ENCODE assay signal across 13 mouse cellular contexts in genomic region chr11:70596094-70596493, GRCm38 (mm10). TPM values are rescaled to one million over a fixed set of nuclear protein-coding genes. Genes with fewer than 3 reads are reported as not detected.
DNase-seq lines count a peak whose midpoint lies in the region; ATAC-seq and TF ChIP-seq lines count a peak whose summit lies in the region.
"Had no signal": no experiment of that assay in that cellular context is flagged by ENCODE, and none has a peak within 500 bp of the region (broad histone marks: within the 10 kb centered on the region; RNA-seq: fewer than 3 reads in every experiment).

No protein-coding gene starts in this region.

- DNase-seq in frontal cortex, postnatal 25 days (ENCODE audit: low spot score in 2 of 2): no peak
- DNase-seq in liver, postnatal 0 days: no peak
- no peak for DNase-seq in liver
- no peak for DNase-seq in forebrain, postnatal 0 days
- DNase-seq in retina, embryonic 14.5 days (ENCODE audit: low spot score): no peak
- no peak for DNase-seq in adrenal gland, postnatal 4 days (ENCODE audit: low spot score in 2 of 2)
- DNase-seq: cerebellum, adult 9-10 months; thymus, postnatal 4 days had no signal

- no peak overlapping the region for H3K4me2 ChIP-seq in liver, postnatal 0 days (ENCODE audit: low read depth, low read length)
- H3K4me2 ChIP-seq in forebrain, postnatal 0 days (ENCODE audit: low read depth): no peak overlapping the region
- H3K4me2 ChIP-seq in neural tube, embryonic 15.5 days: no peak overlapping the region

- no peaks in the 10 kb centered on the region for H3K9me3 ChIP-seq in liver, postnatal 0 days (ENCODE audit: low read length)
- no peaks in the 10 kb centered on the region for H3K9me3 ChIP-seq in forebrain, postnatal 0 days (ENCODE audit: low read length)
- H3K9me3 ChIP-seq in neural tube, embryonic 15.5 days (replicated peaks): no peaks in the 10 kb centered on the region

- no peaks in the 10 kb centered on the region for H3K27me3 ChIP-seq in liver, postnatal 0 days (ENCODE audit: insufficient read depth, low read length)
- H3K27me3 ChIP-seq in forebrain, postnatal 0 days (ENCODE audit: insufficient read depth, low read length): no peaks in the 10 kb centered on the region
- H3K27me3 ChIP-seq in neural tube, embryonic 15.5 days (replicated peaks): no peaks in the 10 kb centered on the region

- no peak for TF ChIP-seq CTCF in liver, postnatal 0 days (IDR thresholded peaks at IDR 0.05; ENCODE audit: low read depth)
- no peak for TF ChIP-seq CTCF in forebrain, postnatal 0 days (IDR thresholded peaks at IDR 0.05; ENCODE audit: low read depth)

- peaks cover 24% of the 10 kb centered on the region for H3K4me1 ChIP-seq in liver, postnatal 0 days (ENCODE audit: insufficient read depth)
- H3K4me1 ChIP-seq in forebrain, postnatal 0 days (ENCODE audit: insufficient read depth): no peaks in the 10 kb centered on the region
- peaks cover 11% of the 10 kb centered on the region; the same call in 1 of the 2 replicates for H3K4me1 ChIP-seq in neural tube, embryonic 15.5 days

- H3K9ac ChIP-seq in liver, postnatal 0 days (replicated peaks): no peak overlapping the region
- no peak overlapping the region for H3K9ac ChIP-seq in forebrain, postnatal 0 days
- no peak overlapping the region for H3K9ac ChIP-seq in neural tube, embryonic 15.5 days (replicated peaks)
- H3K9ac ChIP-seq: liver, embryonic 14.5 days had no signal

- H3K36me3 ChIP-seq in liver, postnatal 0 days (replicated peaks; ENCODE audit: insufficient read depth, low read length): 0 out of 2 replicates have a peak, but pooled peaks cover 9% of the 10 kb centered on the region
- peaks cover 27% of the 10 kb centered on the region for H3K36me3 ChIP-seq in forebrain, postnatal 0 days (ENCODE audit: insufficient read depth)
- H3K36me3 ChIP-seq in neural tube, embryonic 15.5 days: peaks cover 32% of the 10 kb centered on the region

- peak overlapping the region; percentile 57 for H3K27ac ChIP-seq in liver, postnatal 0 days (ENCODE audit: low read depth)
- H3K27ac ChIP-seq in forebrain, postnatal 0 days (ENCODE audit: low read depth, low read length): no peak overlapping the region
- H3K27ac ChIP-seq in neural tube, embryonic 15.5 days (replicated peaks): peak overlapping the region; percentile 38; the same call in 1 of the 2 replicates
- H3K27ac ChIP-seq: liver, embryonic 14.5 days had no signal

- TF ChIP-seq EP300 in liver, postnatal 0 days (IDR thresholded peaks at IDR 0.05; ENCODE audit: low read depth): no peak

- WGBS in liver, postnatal 0 days (ENCODE audit: insufficient replicate concordance): 64% methylated on average over 4 of the region's 4 CpGs
- WGBS in forebrain, postnatal 0 days: 30% methylated on average over 4 of the region's 4 CpGs
- WGBS in neural tube, embryonic 15.5 days: 52% methylated on average over 4 of the region's 4 CpGs

- no peak overlapping the region for H3K4me3 ChIP-seq in liver, postnatal 0 days (ENCODE audit: low read depth, low read length)
- H3K4me3 ChIP-seq in forebrain, postnatal 0 days (ENCODE audit: low read depth, low read length): no peak overlapping the region
- H3K4me3 ChIP-seq in neural tube, embryonic 15.5 days (replicated peaks): no peak overlapping the region

- peak; percentile 62; the same call in 1 of the 2 replicates for ATAC-seq in frontal cortex, adult (ENCODE audit: low TSS enrichment)
- no peak for ATAC-seq in liver, postnatal 0 days
- peak; percentile 40 for ATAC-seq in forebrain, postnatal 0 days
- ATAC-seq in neural tube, embryonic 15.5 days (ENCODE audit: low FRiP score): no peak

RNA-seq across cellular contexts. Expression of gene 4930544D05Rik, which starts 19.6 kb away (rescaled TPM):
- polyA plus RNA-seq in liver, postnatal 0 days (2015; fragmentation: Nextera tagmentation; extraction: Ambion mirVana): not detected in 2 replicates
- total RNA-seq in forebrain, postnatal 0 days (2014; rRNA removed): 0.31 and 0.48 TPM in 2 replicates
- polyA plus RNA-seq in forebrain, postnatal 0 days (2015; fragmentation: Nextera tagmentation; extraction: Ambion mirVana): not detected in 2 replicates
- not detected in 2 replicates for polyA plus RNA-seq in neural tube, embryonic 15.5 days (2015; fragmentation: Nextera tagmentation; extraction: Ambion mirVana)
- total RNA-seq in adrenal gland, postnatal 4 days (2021): not detected
- polyA plus RNA-seq: frontal cortex, adult 2 months; kidney, embryonic 16.5 days; liver, embryonic 14.5 days had no signal

RNA-seq across cellular contexts. Expression of gene Chrne, which starts 22.9 kb away (rescaled TPM):
- 0.19 TPM in 1 of 2 replicates, not detected in the other for polyA plus RNA-seq in liver, postnatal 0 days (2015; fragmentation: Nextera tagmentation; extraction: Ambion mirVana)
- total RNA-seq in forebrain, postnatal 0 days (2014; rRNA removed): 0.92 TPM in 1 of 2 replicates, not detected in the other
- polyA plus RNA-seq in forebrain, postnatal 0 days (2015; fragmentation: Nextera tagmentation; extraction: Ambion mirVana): 0.58 and 1.0 TPM in 2 replicates
- 0.23 and 0.40 TPM in 2 replicates for polyA plus RNA-seq in neural tube, embryonic 15.5 days (2015; fragmentation: Nextera tagmentation; extraction: Ambion mirVana)
- under 1 TPM in 1 of 2 experiments, not detected in 1; 0.36 TPM for total RNA-seq in adrenal gland, postnatal 4 days (2021)
- polyA plus RNA-seq: liver, embryonic 14.5 days had no signal

RNA-seq across cellular contexts. Expression of gene Mink1, which starts 33.4 kb away (rescaled TPM):
- polyA plus RNA-seq in liver, postnatal 0 days (2015; fragmentation: Nextera tagmentation; extraction: Ambion mirVana): 3.7 and 3.9 TPM in 2 replicates
- total RNA-seq in forebrain, postnatal 0 days (2014; rRNA removed): 63.5 and 81.2 TPM in 2 replicates
- 9.5 and 15.0 TPM in 2 replicates for polyA plus RNA-seq in forebrain, postnatal 0 days (2015; fragmentation: Nextera tagmentation; extraction: Ambion mirVana)
- polyA plus RNA-seq in neural tube, embryonic 15.5 days (2015; fragmentation: Nextera tagmentation; extraction: Ambion mirVana): 15.0 and 16.6 TPM in 2 replicates
- 10 to 100 TPM; 67.7 to 67.8 TPM for total RNA-seq in adrenal gland, postnatal 4 days (2021)

RNA-seq across cellular contexts. Expression of gene Gp1ba, which starts 42.8 kb away (rescaled TPM):
- 3.5 and 4.1 TPM in 2 replicates for polyA plus RNA-seq in liver, postnatal 0 days (2015; fragmentation: Nextera tagmentation; extraction: Ambion mirVana)
- total RNA-seq in forebrain, postnatal 0 days (2014; rRNA removed): 0.10 TPM in 1 of 2 replicates, not detected in the other
- 0.08 and 0.18 TPM in 2 replicates for polyA plus RNA-seq in forebrain, postnatal 0 days (2015; fragmentation: Nextera tagmentation; extraction: Ambion mirVana)
- 0.15 TPM in 2 replicates for polyA plus RNA-seq in neural tube, embryonic 15.5 days (2015; fragmentation: Nextera tagmentation; extraction: Ambion mirVana)
- 1 to 10 TPM in 1 of 2 experiments, under 1 TPM in 1; 0.28 to 1.2 TPM for total RNA-seq in adrenal gland, postnatal 4 days (2021)
- polyA plus RNA-seq: frontal cortex, adult 2 months had no signal

RNA-seq across cellular contexts. Expression of gene Rnf167, which starts 50.9 kb away (rescaled TPM):
- 54.8 and 55.3 TPM in 2 replicates for polyA plus RNA-seq in liver, postnatal 0 days (2015; fragmentation: Nextera tagmentation; extraction: Ambion mirVana)
- 63.2 and 76.4 TPM in 2 replicates for total RNA-seq in forebrain, postnatal 0 days (2014; rRNA removed)
- polyA plus RNA-seq in forebrain, postnatal 0 days (2015; fragmentation: Nextera tagmentation; extraction: Ambion mirVana): 102 and 109 TPM in 2 replicates
- polyA plus RNA-seq in neural tube, embryonic 15.5 days (2015; fragmentation: Nextera tagmentation; extraction: Ambion mirVana): 100 and 109 TPM in 2 replicates
- total RNA-seq in adrenal gland, postnatal 4 days (2021): 100 to 1,000 TPM; 100 to 106 TPM

Comparison
In these comparisons a context has a peak if more than half of its experiments do, and no peak if none do; other contexts are left out.
1. ATAC-seq: peak in frontal cortex, adult (single experiment) and forebrain, postnatal 0 days (single experiment); none in liver, postnatal 0 days (single experiment) and neural tube, embryonic 15.5 days (single experiment).